Mouse (Mus musculus) megakaryocyte, embryonic 14.5 days (primary cell): Measurements from ENCODE around the gene Dusp6. TPM values are rescaled to one million over a fixed set of nuclear protein-coding genes. Genes with fewer than 3 reads are reported as not detected.
"Not testable (repeated sequence)": the region's sequence is repeated elsewhere in the genome, so short reads cannot be mapped to it uniquely, and the experiment has no call there.

Experiments
- H3K27me3 ChIP-seq: replicated peaks from 2 replicates; pipeline ENCODE3; 2012; ENCODE audit warnings: inconsistent platforms
- H3K36me3 ChIP-seq: replicated peaks from 2 replicates; pipeline ENCODE3; 2012; ENCODE audit warnings: low read length, inconsistent platforms, mixed read lengths
- H3K4me1 ChIP-seq: 2 replicates; pipeline ENCODE4 v1.6.1; 2012; ENCODE audit warnings: inconsistent platforms
- H3K4me3 ChIP-seq: replicated peaks from 2 replicates; pipeline ENCODE3; 2012; ENCODE audit warnings: moderate library complexity, mild to moderate bottlenecking, inconsistent platforms
- H3K9me3 ChIP-seq: 2 replicates; pipeline ENCODE4 v1.6.1; 2012; ENCODE audit warnings: inconsistent platforms
- FLI1 ChIP-seq: IDR thresholded peaks from 2 replicates; pipeline ENCODE4 v1.6.1; 2012; ENCODE audit warnings: low read length, inconsistent platforms, mixed read lengths
- GATA1 ChIP-seq: IDR thresholded peaks from 3 replicates; pipeline ENCODE4 v1.6.1; 2012; ENCODE audit warnings: mixed read lengths, low read length, inconsistent platforms, borderline replicate concordance
- polyA plus RNA-seq: library from polyadenylated mRNA; stranded (reverse); fragments of >175 nt; gene quantifications from 2 replicates; pipeline ENCODE4 v1.2.3, GENCODE M21; 2012; ENCODE audit warnings: low replicate concordance; ENCODE audit not compliant: insufficient read depth

Dusp6 gene
- 1.9 and 9.2 TPM in 2 replicates for polyA plus RNA-seq

- Histone ChIP-seq H3K27me3 (peaks cover 2% of the 10 kb centered on the region), H3K4me1 (peaks cover 70% of the 10 kb centered on the region), H3K36me3 (peaks cover 16% of the 10 kb centered on the region), H3K9me3 (no peaks in the 10 kb centered on the region), H3K4me3 (peak within 1 kb of the TSS; percentile 99)
- no peak for TF ChIP-seq GATA1
- TF ChIP-seq FLI1: 0 out of 2 replicates have a peak, but pooled peaks have one; percentile 24
Measured at GRCm38 (mm10) chr10:99262867-99263379, at the start of gene Dusp6. Dusp6 (plus strand) TSS chr10:99263231.

GRCm38 (mm10) chr10:99214421-99215299 lies 48.4 kb upstream of the Dusp6 start:
- Histone ChIP-seq H3K9me3 (no peaks in the 10 kb centered on the region), H3K36me3 (no peaks in the 10 kb centered on the region), H3K4me1 (peaks cover 5% of the 10 kb centered on the region; the same call in 1 of the 2 replicates), H3K27me3 (peaks cover 26% of the 10 kb centered on the region), H3K4me3 (no peak overlapping the region)
- TF ChIP-seq GATA1: no peak
- TF ChIP-seq FLI1: no peak

- H3K9me3 ChIP-seq, H3K36me3 ChIP-seq, H3K4me1 ChIP-seq, H3K4me3 ChIP-seq: not testable (repeated sequence)
- peaks cover 24% of the 10 kb centered on the region for H3K27me3 ChIP-seq
Measured at GRCm38 (mm10) chr10:99216570-99216969, 46.5 kb upstream of the Dusp6 start.

GRCm38 (mm10) chr10:99221540-99221939 lies 41.5 kb upstream of the Dusp6 start:
- H3K4me3 ChIP-seq: no peak overlapping the region
- no peaks in the 10 kb centered on the region for H3K36me3 ChIP-seq
- H3K27me3 ChIP-seq: peaks cover 45% of the 10 kb centered on the region
- TF ChIP-seq GATA1 (no peak), FLI1 (no peak)
- no peaks in the 10 kb centered on the region for H3K9me3 ChIP-seq
- 0 out of 2 replicates have a peak, but pooled peaks cover 4% of the 10 kb centered on the region for H3K4me1 ChIP-seq

- TF ChIP-seq FLI1: no peak
- no peak for TF ChIP-seq GATA1
- Histone ChIP-seq H3K4me3 (no peak overlapping the region), H3K9me3 (no peaks in the 10 kb centered on the region), H3K36me3 (no peaks in the 10 kb centered on the region), H3K27me3 (peaks cover 54% of the 10 kb centered on the region), H3K4me1 (peaks cover 10% of the 10 kb centered on the region)
Measured at GRCm38 (mm10) chr10:99222726-99223125, 40.3 kb upstream of the Dusp6 start.

GRCm38 (mm10) chr10:99224218-99224617 lies 38.8 kb upstream of the Dusp6 start:
- no peaks in the 10 kb centered on the region for H3K9me3 ChIP-seq
- H3K27me3 ChIP-seq: peaks cover 65% of the 10 kb centered on the region
- TF ChIP-seq FLI1 (no peak), GATA1 (no peak)
- H3K4me1 ChIP-seq: peaks cover 25% of the 10 kb centered on the region
- no peak overlapping the region for H3K4me3 ChIP-seq
- no peaks in the 10 kb centered on the region for H3K36me3 ChIP-seq

GRCm38 (mm10) chr10:99226782-99227181 lies 36.2 kb upstream of the Dusp6 start:
- H3K9me3 ChIP-seq: no peaks in the 10 kb centered on the region
- no peaks in the 10 kb centered on the region for H3K36me3 ChIP-seq
- H3K4me1 ChIP-seq: peaks cover 28% of the 10 kb centered on the region
- TF ChIP-seq GATA1 (no peak), FLI1 (no peak)
- H3K4me3 ChIP-seq: no peak overlapping the region
- peaks cover 77% of the 10 kb centered on the region for H3K27me3 ChIP-seq

- Histone ChIP-seq H3K4me1 (peaks cover 30% of the 10 kb centered on the region), H3K27me3 (peaks cover 73% of the 10 kb centered on the region), H3K9me3 (no peaks in the 10 kb centered on the region), H3K4me3 (peak overlapping the region; percentile 85), H3K36me3 (no peaks in the 10 kb centered on the region)
- no peak for TF ChIP-seq FLI1
- no peak for TF ChIP-seq GATA1
Measured at GRCm38 (mm10) chr10:99227968-99228864, 34.8 kb upstream of the Dusp6 start.

- TF ChIP-seq GATA1 (no peak), FLI1 (no peak)
- Histone ChIP-seq H3K36me3 (no peaks in the 10 kb centered on the region), H3K4me1 (peaks cover 30% of the 10 kb centered on the region), H3K9me3 (0 out of 2 replicates have a peak, but pooled peaks cover 3% of the 10 kb centered on the region), H3K27me3 (peaks cover 78% of the 10 kb centered on the region), H3K4me3 (peak overlapping the region; percentile 77)
Measured at GRCm38 (mm10) chr10:99229031-99229684, 33.9 kb upstream of the Dusp6 start.
